Mouse (Mus musculus) lung, embryonic 15.5 days (tissue): ENCODE measurements around the gene Gsdmc4. TPM values are rescaled to one million over a fixed set of nuclear protein-coding genes. Genes with fewer than 3 reads are reported as not detected.
"Not testable (repeated sequence)": the region's sequence is repeated elsewhere in the genome, so short reads cannot be mapped to it uniquely, and the experiment has no call there.

Experiments
- ATAC-seq: fragments of 200-750 bp; cut with Nextera tagmentation; 2 replicates; pipeline ENCODE4 v1.8.0; 2017; ENCODE audit warnings: moderate number of reproducible peaks, borderline replicate concordance; ENCODE audit not compliant: low FRiP score, low TSS enrichment; ENCODE audit errors: extremely low read depth
- H3K27ac ChIP-seq: fragments of 300-500 bp; sonication (generic); 2 replicates; pipeline ENCODE4 v1.5.1; 2015; ENCODE audit warnings: moderate library complexity, mild to moderate bottlenecking, inconsistent platforms
- H3K27me3 ChIP-seq: fragments of 300-500 bp; sonication (generic); 2 replicates; pipeline ENCODE4 v1.6.1; 2015; ENCODE audit warnings: inconsistent platforms
- H3K36me3 ChIP-seq: fragments of 300-500 bp; sonication (generic); 2 replicates; pipeline ENCODE4 v1.6.1; 2015; ENCODE audit warnings: inconsistent platforms
- H3K4me1 ChIP-seq: fragments of 300-500 bp; sonication (generic); 2 replicates; pipeline ENCODE4 v1.6.1; 2015; ENCODE audit warnings: inconsistent platforms
- H3K4me2 ChIP-seq: fragments of 300-500 bp; sonication (generic); 2 replicates; pipeline ENCODE4 v1.6.1; 2015; ENCODE audit warnings: inconsistent platforms, mild to moderate bottlenecking, moderate library complexity
- H3K4me3 ChIP-seq: fragments of 300-500 bp; sonication (generic); 2 replicates; pipeline ENCODE4 v1.5.1; 2015; ENCODE audit warnings: mild to moderate bottlenecking, inconsistent platforms
- H3K9ac ChIP-seq: fragments of 300-500 bp; sonication (generic); 2 replicates; pipeline ENCODE4 v1.6.1; 2015; ENCODE audit warnings: inconsistent platforms
- H3K9me3 ChIP-seq: fragments of 300-500 bp; sonication (generic); 2 replicates; pipeline ENCODE4 v1.6.1; 2016; ENCODE audit warnings: inconsistent platforms
- WGBS: fragments of 180-500 bp; shearing (Covaris S2); methylation state at CpG from one replicate; pipeline ENCODE4 v1.1.7; 2015; 5-methylcytosine and 5-hydroxymethylcytosine counted together
- polyA plus RNA-seq: library from polyadenylated mRNA; unstranded; fragments of >200 nt; fragmentation: Nextera tagmentation; extraction: Ambion mirVana; gene quantifications from 2 replicates; pipeline ENCODE4 v1.2.1, GENCODE M21; 2015

Gene Gsdmc4
- not detected in 2 replicates for polyA plus RNA-seq

- H3K27ac ChIP-seq, H3K4me1 ChIP-seq, H3K9ac ChIP-seq, H3K4me3 ChIP-seq, H3K4me2 ChIP-seq, H3K36me3 ChIP-seq, ATAC-seq, H3K27me3 ChIP-seq, H3K9me3 ChIP-seq: not testable (repeated sequence)
- WGBS, result 75% methylated on average over 2 of the region's 2 CpGs
Measured at GRCm38 (mm10) chr15:63912197-63912596, at the start of gene Gsdmc4. Gene Gsdmc4 (minus strand): TSS chr15:63912297.

DNA sequence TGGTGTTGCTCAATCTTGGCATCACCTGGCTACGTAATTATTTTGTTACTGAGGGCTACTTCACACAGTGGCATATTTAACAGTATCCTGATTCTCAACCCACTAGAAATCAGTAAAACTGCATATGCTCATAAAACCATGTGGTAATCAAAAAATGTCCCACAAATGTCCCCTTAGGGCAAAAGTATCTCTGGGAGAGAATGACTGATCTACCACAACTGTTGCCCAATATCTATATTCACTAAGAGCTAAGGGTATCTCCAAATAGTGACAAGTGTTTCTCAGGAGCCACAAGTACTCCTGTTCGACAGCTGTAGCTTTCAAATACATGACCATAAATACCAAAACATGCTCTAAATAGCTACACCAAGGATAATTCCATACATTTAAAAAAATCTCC, 48.4 kb upstream of the Gsdmc4 start:
- H3K4me3 ChIP-seq, result no peak overlapping the region
- no peak overlapping the region for H3K4me2 ChIP-seq
- ATAC-seq, result no peak
- H3K9ac ChIP-seq, result no peak overlapping the region
- WGBS, result 92% methylated on average over 2 of the region's 2 CpGs
- H3K27ac ChIP-seq, result no peak overlapping the region
- H3K36me3 ChIP-seq, result no peaks in the 10 kb centered on the region
- H3K27me3 ChIP-seq, result no peaks in the 10 kb centered on the region
- H3K4me1 ChIP-seq, result no peaks in the 10 kb centered on the region
- no peaks in the 10 kb centered on the region for H3K9me3 ChIP-seq

DNA sequence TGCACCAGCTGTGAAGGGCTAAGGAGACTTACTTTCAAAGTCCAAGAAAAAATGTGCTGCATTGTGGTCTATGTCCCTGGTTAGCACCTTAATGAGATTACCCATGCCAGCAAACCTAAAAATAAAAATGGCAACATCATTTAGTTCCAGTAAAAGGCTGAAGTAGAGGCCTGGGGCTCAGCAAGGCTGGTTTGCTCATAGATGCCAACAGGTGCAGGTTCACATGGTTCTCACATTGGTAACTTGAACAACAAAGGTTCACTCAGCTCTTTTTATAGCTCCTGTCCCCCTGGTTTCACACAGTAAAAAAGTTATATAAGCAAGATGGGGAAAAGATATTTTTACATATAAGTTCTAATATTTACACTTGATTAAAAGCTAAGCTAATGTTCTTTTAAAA, 45.5 kb upstream of the Gsdmc4 start:
- Histone ChIP-seq H3K36me3 (no peaks in the 10 kb centered on the region), H3K9ac (no peak overlapping the region), H3K27ac (no peak overlapping the region)

DNA sequence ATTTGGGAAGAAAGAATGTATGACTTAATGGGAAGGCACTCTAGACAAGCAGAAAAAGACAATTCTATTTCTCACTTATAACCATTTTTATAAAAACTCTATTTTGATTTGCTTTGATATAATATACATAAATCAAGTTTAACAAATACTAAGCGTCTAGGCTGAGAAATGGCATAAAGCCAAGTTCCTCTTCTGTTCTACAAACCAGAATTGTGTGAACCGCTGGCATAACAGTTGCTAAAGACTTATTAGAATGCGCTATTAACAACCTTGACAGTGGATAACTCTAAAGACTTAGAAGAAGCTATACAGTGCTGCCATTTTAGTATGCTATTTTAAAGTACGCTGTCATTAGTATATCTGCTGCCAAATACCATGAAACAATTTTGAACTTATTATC, 41.2 kb upstream of the Gsdmc4 start:
- Histone ChIP-seq H3K27me3 (no peaks in the 10 kb centered on the region), H3K4me2 (no peak overlapping the region), H3K36me3 (no peaks in the 10 kb centered on the region), H3K4me1 (no peaks in the 10 kb centered on the region), H3K9ac (no peak overlapping the region), H3K27ac (no peak overlapping the region), H3K4me3 (no peak overlapping the region), H3K9me3 (no peaks in the 10 kb centered on the region)
- 61% methylated on average over 4 of the region's 4 CpGs for WGBS
- ATAC-seq, result no peak

More for the DNA sequence above, 45.5 kb upstream of the Gsdmc4 start:
- H3K27me3 ChIP-seq, result no peaks in the 10 kb centered on the region
- no peaks in the 10 kb centered on the region for H3K9me3 ChIP-seq
- no peak overlapping the region for H3K4me2 ChIP-seq
- no peak overlapping the region for H3K4me3 ChIP-seq
- ATAC-seq, result no peak
- H3K4me1 ChIP-seq, result no peaks in the 10 kb centered on the region

DNA sequence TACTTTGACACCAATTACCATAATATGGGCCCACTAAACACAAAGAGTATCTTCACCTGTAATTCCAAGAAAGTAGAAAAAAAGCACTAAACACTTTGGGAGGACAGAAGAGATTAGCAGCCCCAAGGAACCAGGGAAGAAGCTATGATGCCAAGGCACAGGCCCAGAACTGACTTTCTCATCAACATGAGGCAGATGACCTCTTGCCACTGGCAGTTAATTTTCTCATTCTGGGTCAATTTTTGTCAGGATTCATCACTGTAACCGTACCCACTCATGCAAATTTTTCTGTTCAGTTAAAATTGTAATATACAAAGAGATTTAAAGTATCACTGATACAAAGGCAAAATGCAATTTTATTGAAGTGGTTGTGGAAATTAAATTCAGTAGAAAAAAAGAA, 29.1 kb upstream of the Gsdmc4 start:
- Histone ChIP-seq H3K36me3 (peaks cover 25% of the 10 kb centered on the region; the same call in 1 of the 2 replicates), H3K4me2 (no peak overlapping the region), H3K27ac (no peak overlapping the region), H3K27me3 (no peaks in the 10 kb centered on the region), H3K4me1 (no peaks in the 10 kb centered on the region), H3K4me3 (no peak overlapping the region), H3K9me3 (no peaks in the 10 kb centered on the region), H3K9ac (no peak overlapping the region)
- ATAC-seq, result no peak
- 84% methylated on average over 1 of the region's 1 CpGs for WGBS

DNA sequence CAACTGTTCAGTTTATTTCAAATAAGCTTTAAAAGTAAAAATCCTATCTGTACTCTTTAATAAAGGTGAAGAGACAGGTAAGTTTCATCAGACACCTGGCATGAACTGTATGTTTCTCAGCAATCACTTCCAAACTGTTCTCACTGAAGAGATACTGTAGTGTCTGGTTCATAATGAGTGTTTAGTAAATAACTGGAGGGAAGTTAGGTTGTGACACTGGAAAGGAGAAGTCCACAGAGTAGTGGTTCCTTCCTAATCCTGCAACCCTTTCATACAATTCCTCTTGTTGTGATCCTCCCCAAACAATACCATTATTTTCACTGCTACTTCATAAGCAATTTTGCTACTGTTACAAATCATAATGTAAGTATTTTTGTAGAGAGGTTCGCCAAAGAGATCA, 20.6 kb upstream of the Gsdmc4 start:
- 90% methylated on average over 1 of the region's 1 CpGs for WGBS
- H3K36me3 ChIP-seq, result peaks cover 26% of the 10 kb centered on the region; the same call in 1 of the 2 replicates
- no peak for ATAC-seq

DNA sequence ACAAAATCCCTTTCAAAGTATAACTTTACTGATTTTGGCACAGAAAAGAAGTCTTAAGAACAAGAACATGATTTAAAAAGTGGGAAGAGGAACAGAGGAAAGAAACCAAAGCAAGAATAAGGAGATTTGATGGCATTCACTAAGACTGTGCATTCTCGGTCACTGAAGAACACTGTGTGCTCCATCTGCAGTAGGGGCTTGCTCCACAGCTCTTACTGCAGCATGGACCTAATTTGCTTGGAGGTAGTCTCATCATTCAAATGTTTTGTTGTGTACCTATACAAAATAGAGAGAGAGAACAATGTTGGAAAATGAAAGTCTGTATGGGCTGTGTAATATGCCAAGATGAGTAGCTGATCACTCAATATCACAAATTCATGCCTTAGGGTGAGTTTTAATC, 19.3 kb upstream of the Gsdmc4 start:
- 75% methylated on average over 1 of the region's 1 CpGs for WGBS
- H3K27ac ChIP-seq, result no peak overlapping the region
- peaks cover 20% of the 10 kb centered on the region; the same call in 1 of the 2 replicates for H3K36me3 ChIP-seq
- no peaks in the 10 kb centered on the region for H3K9me3 ChIP-seq
- H3K27me3 ChIP-seq, result no peaks in the 10 kb centered on the region
- ATAC-seq, result no peak
- H3K4me2 ChIP-seq, result no peak overlapping the region
- no peak overlapping the region for H3K9ac ChIP-seq
- H3K4me1 ChIP-seq, result no peaks in the 10 kb centered on the region
- H3K4me3 ChIP-seq, result no peak overlapping the region

More for the DNA sequence above, 20.6 kb upstream of the Gsdmc4 start:
- Histone ChIP-seq H3K4me1 (no peaks in the 10 kb centered on the region), H3K4me3 (no peak overlapping the region), H3K27me3 (no peaks in the 10 kb centered on the region), H3K27ac (no peak overlapping the region), H3K4me2 (no peak overlapping the region), H3K9me3 (no peaks in the 10 kb centered on the region), H3K9ac (no peak overlapping the region)

GRCm38 (mm10) chr15:63930107-63931041, 18.3 kb upstream of the Gsdmc4 start:
- Histone ChIP-seq H3K9ac (no peak overlapping the region), H3K27me3 (no peaks in the 10 kb centered on the region), H3K4me1 (no peaks in the 10 kb centered on the region), H3K4me3 (no peak overlapping the region), H3K36me3 (peaks cover 15% of the 10 kb centered on the region; the same call in 1 of the 2 replicates), H3K4me2 (no peak overlapping the region), H3K27ac (peak overlapping the region; percentile 30; the same call in 1 of the 2 replicates), H3K9me3 (no peaks in the 10 kb centered on the region)
- 62% methylated on average over 18 of the region's 18 CpGs for WGBS
- peak; percentile 64; the same call in 1 of the 2 replicates for ATAC-seq

DNA sequence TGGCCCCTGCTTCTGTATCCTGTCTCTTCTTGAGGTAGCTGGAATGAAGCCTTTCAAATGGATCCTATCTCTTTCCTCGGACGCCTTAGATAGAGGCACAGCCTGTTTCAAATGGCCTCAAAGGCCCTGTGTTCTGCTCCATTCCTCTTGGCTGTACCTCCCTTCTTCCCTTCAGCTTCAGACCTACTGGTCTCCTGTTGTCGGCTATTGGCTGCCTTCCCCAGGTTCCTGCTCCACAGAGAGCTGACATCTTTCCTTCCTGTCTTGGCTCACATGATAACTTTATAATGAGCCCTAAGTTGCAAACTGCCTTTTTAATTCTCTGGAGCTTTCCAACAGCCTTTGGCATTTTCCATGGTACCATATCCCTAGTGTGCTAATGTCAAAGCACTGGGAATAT, 14.1 kb upstream of the Gsdmc4 start:
- Histone ChIP-seq H3K27me3 (no peaks in the 10 kb centered on the region), H3K9ac (no peak overlapping the region), H3K4me3 (no peak overlapping the region), H3K4me2 (no peak overlapping the region), H3K27ac (no peak overlapping the region), H3K4me1 (no peaks in the 10 kb centered on the region), H3K9me3 (no peaks in the 10 kb centered on the region), H3K36me3 (peaks cover 2% of the 10 kb centered on the region; the same call in 1 of the 2 replicates)
- 75% methylated on average over 3 of the region's 3 CpGs for WGBS
- ATAC-seq, result no peak

GRCm38 (mm10) chr15:63924484-63924883, 12.4 kb upstream of the Gsdmc4 start:
- 60% methylated on average over 1 of the region's 1 CpGs for WGBS
- Histone ChIP-seq H3K4me3 (no peak overlapping the region), H3K9me3 (no peaks in the 10 kb centered on the region), H3K27ac (no peak overlapping the region), H3K4me1 (no peaks in the 10 kb centered on the region), H3K9ac (no peak overlapping the region), H3K27me3 (no peaks in the 10 kb centered on the region), H3K4me2 (no peak overlapping the region), H3K36me3 (peaks cover 2% of the 10 kb centered on the region; the same call in 1 of the 2 replicates)
- peak; percentile 35; the same call in 1 of the 2 replicates for ATAC-seq

DNA sequence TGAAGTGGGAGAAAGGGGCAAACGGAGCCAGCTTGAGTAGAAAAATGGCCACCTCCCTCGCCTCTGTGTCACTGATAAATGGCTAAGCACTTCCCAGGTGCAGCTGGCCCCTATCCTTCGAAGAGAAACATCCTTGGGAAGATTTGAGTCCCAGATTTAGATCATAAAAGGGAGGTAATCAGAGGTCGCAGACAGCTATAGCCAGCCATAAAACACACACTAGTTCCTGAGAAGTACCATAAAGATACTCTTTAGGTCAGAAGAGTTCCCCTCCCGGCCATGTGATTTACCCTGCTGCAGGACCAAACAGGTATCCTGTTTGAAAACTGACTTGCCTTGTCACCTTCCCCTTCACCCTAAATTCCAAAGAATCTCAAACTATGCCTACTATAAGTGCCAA, 9.5 kb upstream of the Gsdmc4 start:
- H3K36me3 ChIP-seq, H3K9me3 ChIP-seq, H3K4me1 ChIP-seq, H3K27ac ChIP-seq, H3K4me2 ChIP-seq, H3K4me3 ChIP-seq, H3K27me3 ChIP-seq, ATAC-seq, H3K9ac ChIP-seq: not testable (repeated sequence)
- WGBS, result 34% methylated on average over 2 of the region's 5 CpGs

- not testable (repeated sequence) for H3K36me3 ChIP-seq, H3K27me3 ChIP-seq, ATAC-seq, H3K4me3 ChIP-seq, H3K9ac ChIP-seq, H3K4me2 ChIP-seq, H3K9me3 ChIP-seq, H3K27ac ChIP-seq, H3K4me1 ChIP-seq
- WGBS, result 69% methylated on average over 2 of the region's 2 CpGs
Measured at GRCm38 (mm10) chr15:63919728-63920127, 7.6 kb upstream of the Gsdmc4 start.
